Mouse (Mus musculus): ENCODE data around the gene Olfr1037. TPM values are rescaled to one million over a fixed set of nuclear protein-coding genes. Genes with fewer than 3 reads are reported as not detected.
"Not testable (repeated sequence)": the region's sequence is repeated elsewhere in the genome, so short reads cannot be mapped to it uniquely, and the experiment has no call there.

Gene Olfr1037
- polyA plus RNA-seq (2012; fragmentation: generic; extraction: Trizol), result not detected
- long read RNA-seq, experiment 1, result 0 reads
- long read RNA-seq, experiment 2, result 0 reads

GRCm38 (mm10) chr2:86087285-86087684, at the start of gene Olfr1037:
Olfr1037 (minus strand) TSS chr2:86087385.
- H3ac ChIP-seq (ENCODE audit: control insufficient read depth, insufficient read length, low read depth), result no peak within 1 kb of the TSS
- no peaks in the 10 kb centered on the region for H3K79me3 ChIP-seq (ENCODE audit: low read depth)
- no peak for TF ChIP-seq FOSL1 (IDR thresholded peaks at IDR 0.05; ENCODE audit: insufficient read depth, low read length, poor library complexity, severe bottlenecking)
- no peak for TF ChIP-seq MAX (IDR thresholded peaks at IDR 0.05)
- no peak for TF ChIP-seq USF1 (IDR thresholded peaks at IDR 0.05; ENCODE audit: low read depth)
- no peak for TF ChIP-seq MYOG (IDR thresholded peaks at IDR 0.05; ENCODE audit: control insufficient read depth, extremely low read depth, insufficient read length)
- TF ChIP-seq MYOD1 (IDR thresholded peaks at IDR 0.05; ENCODE audit: control insufficient read depth, insufficient read length, low read depth), result no peak
- no peak for TF ChIP-seq CEBPB (IDR thresholded peaks at IDR 0.05; ENCODE audit: low read depth)
- TF ChIP-seq CTCF (IDR thresholded peaks at IDR 0.05; ENCODE audit: control insufficient read depth, insufficient read depth, insufficient read length), result no peak
- no peaks in the 10 kb centered on the region for H3K79me2 ChIP-seq (ENCODE audit: control insufficient read depth, insufficient read depth)
- H3K27me3 ChIP-seq (ENCODE audit: control insufficient read depth, insufficient read depth, insufficient read length), result no peaks in the 10 kb centered on the region
- no peak within 1 kb of the TSS for H3K4me3 ChIP-seq (ENCODE audit: insufficient read depth, poor library complexity, severe bottlenecking)
- H3K36me3 ChIP-seq (ENCODE audit: control insufficient read depth, insufficient read depth), result no peaks in the 10 kb centered on the region

DNA sequence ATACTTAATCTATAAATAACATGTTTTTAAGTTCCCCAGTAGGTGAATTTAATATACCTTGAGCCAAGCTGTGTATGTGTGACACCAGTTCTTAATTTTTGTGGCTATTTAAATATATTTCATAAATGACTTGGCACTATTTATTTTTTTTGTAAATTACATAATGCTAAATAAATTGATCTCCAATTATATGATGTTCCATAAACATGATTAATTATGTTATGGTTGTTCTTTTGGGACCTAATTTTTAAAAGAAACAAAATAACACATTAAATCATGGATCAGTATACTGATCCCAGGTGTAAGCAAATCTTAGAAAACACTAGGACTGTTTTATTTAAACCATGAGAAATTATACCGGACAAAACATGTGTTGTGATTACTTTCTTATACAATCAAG, 48.6 kb upstream of the Olfr1037 start, which contains the start of gene Olfr1039:
Gene Olfr1039, minus strand, starts transcription at position 101 of the 400 bp plus-strand sequence.
- Histone ChIP-seq H3K79me3 (ENCODE audit: low read depth) (no peaks in the 10 kb centered on the region), H3K27me3 (ENCODE audit: control insufficient read depth, insufficient read depth, insufficient read length) (no peaks in the 10 kb centered on the region), H3K4me3 (ENCODE audit: insufficient read depth, poor library complexity, severe bottlenecking) (no peak within 1 kb of the TSS), H3ac (ENCODE audit: control insufficient read depth, insufficient read length, low read depth) (no peak within 1 kb of the TSS), H3K36me3 (ENCODE audit: control insufficient read depth, insufficient read depth) (no peaks in the 10 kb centered on the region), H3K79me2 (ENCODE audit: control insufficient read depth, insufficient read depth) (no peaks in the 10 kb centered on the region)
- TF ChIP-seq CTCF (IDR thresholded peaks at IDR 0.05; ENCODE audit: control insufficient read depth, insufficient read depth, insufficient read length) (no peak), USF1 (IDR thresholded peaks at IDR 0.05; ENCODE audit: low read depth) (no peak), FOSL1 (IDR thresholded peaks at IDR 0.05; ENCODE audit: insufficient read depth, low read length, poor library complexity, severe bottlenecking) (no peak), MYOD1 (IDR thresholded peaks at IDR 0.05; ENCODE audit: control insufficient read depth, insufficient read length, low read depth) (no peak), MYOG (IDR thresholded peaks at IDR 0.05; ENCODE audit: control insufficient read depth, extremely low read depth, insufficient read length) (no peak)

DNA sequence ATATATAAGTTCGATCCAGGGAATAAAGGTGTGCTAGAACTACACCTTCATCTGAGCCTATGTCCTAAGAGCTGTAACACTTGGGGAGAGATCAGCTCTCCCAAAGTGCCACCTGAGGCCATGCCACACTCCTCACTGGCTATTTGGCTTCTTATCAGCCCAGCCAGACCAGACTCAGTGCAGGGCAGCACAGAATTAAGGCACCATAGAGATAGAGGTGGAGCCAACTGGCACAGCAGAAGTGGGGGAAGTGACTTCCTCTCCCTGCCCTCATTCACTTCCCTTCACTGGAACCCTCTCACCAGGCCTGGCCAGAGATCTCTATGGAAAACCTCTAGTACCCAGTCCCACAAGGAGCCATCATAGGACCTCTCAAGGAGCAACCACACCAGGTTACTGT, 6.7 kb downstream of the Olfr1037 start:
- H3K36me3 ChIP-seq (ENCODE audit: control insufficient read depth, insufficient read depth); H3K4me3 ChIP-seq (ENCODE audit: insufficient read depth, poor library complexity, severe bottlenecking); H3K79me2 ChIP-seq (ENCODE audit: control insufficient read depth, insufficient read depth); H3ac ChIP-seq (ENCODE audit: control insufficient read depth, insufficient read length, low read depth); H3K27me3 ChIP-seq (ENCODE audit: control insufficient read depth, insufficient read depth, insufficient read length); H3K79me3 ChIP-seq (ENCODE audit: low read depth): not testable (repeated sequence)

- H3K79me2 ChIP-seq (ENCODE audit: control insufficient read depth, insufficient read depth); H3ac ChIP-seq (ENCODE audit: control insufficient read depth, insufficient read length, low read depth); H3K79me3 ChIP-seq (ENCODE audit: low read depth); H3K36me3 ChIP-seq (ENCODE audit: control insufficient read depth, insufficient read depth); H3K27me3 ChIP-seq (ENCODE audit: control insufficient read depth, insufficient read depth, insufficient read length); H3K4me3 ChIP-seq (ENCODE audit: insufficient read depth, poor library complexity, severe bottlenecking): not testable (repeated sequence)
Observed at GRCm38 (mm10) chr2:86073692-86074091, 13.5 kb downstream of the Olfr1037 start, which contains the start of gene Olfr1036. Olfr1036 (plus strand) TSS chr2:86073992.

DNA sequence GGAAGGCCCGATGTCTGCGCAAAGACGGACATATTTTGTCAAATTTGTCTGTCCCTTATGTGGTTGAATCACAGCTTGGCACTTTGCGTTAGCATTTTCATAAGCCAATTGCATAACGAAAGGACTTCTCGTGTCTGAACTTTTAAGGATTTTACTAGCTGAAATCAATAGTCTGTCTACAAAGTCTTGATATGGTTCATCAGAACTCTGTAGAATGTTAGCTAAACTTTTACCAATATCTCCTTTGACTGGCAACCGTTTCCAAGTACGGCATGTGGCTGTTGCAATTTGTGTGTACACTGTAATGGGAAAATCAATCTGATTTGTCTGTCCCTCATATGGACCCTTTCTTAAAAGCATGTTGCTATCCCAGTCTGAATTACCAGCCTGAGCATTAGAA, 17.0 kb downstream of the Olfr1037 start:
- Histone ChIP-seq H3K79me2 (ENCODE audit: control insufficient read depth, insufficient read depth) (no peaks in the 10 kb centered on the region), H3K36me3 (ENCODE audit: control insufficient read depth, insufficient read depth) (no peaks in the 10 kb centered on the region), H3K4me3 (ENCODE audit: insufficient read depth, poor library complexity, severe bottlenecking) (no peak overlapping the region), H3K79me3 (ENCODE audit: low read depth) (no peaks in the 10 kb centered on the region), H3ac (ENCODE audit: control insufficient read depth, insufficient read length, low read depth) (no peak overlapping the region), H3K27me3 (ENCODE audit: control insufficient read depth, insufficient read depth, insufficient read length) (no peaks in the 10 kb centered on the region)
- TF ChIP-seq CTCF (IDR thresholded peaks at IDR 0.05; ENCODE audit: control insufficient read depth, insufficient read depth, insufficient read length), result no peak
- TF ChIP-seq MAX (IDR thresholded peaks at IDR 0.05), result no peak
- no peak for TF ChIP-seq MYOG (IDR thresholded peaks at IDR 0.05; ENCODE audit: control insufficient read depth, extremely low read depth, insufficient read length)
- TF ChIP-seq CEBPB (IDR thresholded peaks at IDR 0.05; ENCODE audit: low read depth), result no peak
- TF ChIP-seq USF1 (IDR thresholded peaks at IDR 0.05; ENCODE audit: low read depth), result no peak
- no peak for TF ChIP-seq MYOD1 (IDR thresholded peaks at IDR 0.05; ENCODE audit: control insufficient read depth, insufficient read length, low read depth)
- TF ChIP-seq FOSL1 (IDR thresholded peaks at IDR 0.05; ENCODE audit: insufficient read depth, low read length, poor library complexity, severe bottlenecking), result no peak

DNA sequence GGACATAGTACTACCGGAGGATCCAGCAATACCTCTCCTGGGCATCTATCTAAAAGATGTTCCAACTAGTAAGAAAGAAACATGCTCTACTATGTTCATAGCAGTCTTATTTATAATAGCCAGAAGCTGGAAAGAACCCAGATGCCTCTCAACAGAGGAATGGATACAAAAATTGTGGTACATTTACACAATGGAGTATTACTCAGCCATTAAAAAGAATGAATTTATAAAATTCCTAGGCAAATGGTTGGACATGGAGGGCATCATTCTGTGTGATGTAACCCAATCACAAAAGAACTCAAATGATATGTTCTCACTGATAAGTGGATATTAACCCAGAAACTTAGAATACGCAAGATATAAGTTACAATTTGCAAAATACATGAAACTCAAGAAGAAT, 23.4 kb downstream of the Olfr1037 start:
- H3K27me3 ChIP-seq (ENCODE audit: control insufficient read depth, insufficient read depth, insufficient read length); H3K36me3 ChIP-seq (ENCODE audit: control insufficient read depth, insufficient read depth); H3K4me3 ChIP-seq (ENCODE audit: insufficient read depth, poor library complexity, severe bottlenecking); H3K79me3 ChIP-seq (ENCODE audit: low read depth); H3ac ChIP-seq (ENCODE audit: control insufficient read depth, insufficient read length, low read depth); H3K79me2 ChIP-seq (ENCODE audit: control insufficient read depth, insufficient read depth): not testable (repeated sequence)

DNA sequence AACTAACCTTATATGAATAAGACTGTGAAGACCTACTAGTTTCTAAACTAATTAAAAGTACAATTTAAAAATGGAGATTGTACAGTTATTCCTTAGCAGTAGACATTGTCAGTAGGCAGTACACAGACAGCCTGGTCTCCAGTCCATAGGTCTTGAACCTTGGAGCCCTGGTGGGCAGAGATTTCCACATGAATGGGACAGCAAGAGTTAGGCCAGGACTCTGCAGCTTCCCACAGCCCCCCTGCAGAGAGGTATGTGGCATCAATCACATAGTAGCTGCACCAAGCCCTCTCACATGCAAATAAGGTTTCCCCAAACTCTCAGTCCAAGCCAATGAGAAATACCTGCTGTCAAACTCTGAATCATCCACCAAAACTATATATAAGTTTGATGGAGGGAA, 36.4 kb downstream of the Olfr1037 start:
- not testable (repeated sequence) for H3K79me2 ChIP-seq (ENCODE audit: control insufficient read depth, insufficient read depth); H3K79me3 ChIP-seq (ENCODE audit: low read depth); H3K36me3 ChIP-seq (ENCODE audit: control insufficient read depth, insufficient read depth); H3K27me3 ChIP-seq (ENCODE audit: control insufficient read depth, insufficient read depth, insufficient read length); H3K4me3 ChIP-seq (ENCODE audit: insufficient read depth, poor library complexity, severe bottlenecking); H3ac ChIP-seq (ENCODE audit: control insufficient read depth, insufficient read length, low read depth)
